In genomic region chr1:62696312-62696982, GRCm38 (mm10) we compare ENCODE assay signal across 11 mouse cellular contexts. TPM values are rescaled to one million over a fixed set of nuclear protein-coding genes. Genes with fewer than 3 reads are reported as not detected.
DNase-seq lines count a peak whose midpoint lies in the region; ATAC-seq and TF ChIP-seq lines count a peak whose summit lies in the region.
"Had no signal": no experiment of that assay in that cellular context is flagged by ENCODE, and none has a peak within 500 bp of the region (broad histone marks: within the 10 kb centered on the region; RNA-seq: fewer than 3 reads in every experiment).

No protein-coding gene starts in this region.

- no peaks in the 10 kb centered on the region for H3K9me3 ChIP-seq in forebrain, embryonic 11.5 days (ENCODE audit: control insufficient read depth, low read length)
- no peaks in the 10 kb centered on the region for H3K9me3 ChIP-seq in forebrain, embryonic 10.5 days
- no peaks in the 10 kb centered on the region for H3K9me3 ChIP-seq in lung, embryonic 14.5 days (ENCODE audit: low read depth, low read length)
- no peaks in the 10 kb centered on the region for H3K9me3 ChIP-seq in midbrain, embryonic 13.5 days
- H3K9me3 ChIP-seq: G1E had no signal

- WGBS in forebrain, embryonic 11.5 days = 58% methylated on average over 6 of the region's 6 CpGs
- 63% methylated on average over 6 of the region's 6 CpGs for WGBS in forebrain, embryonic 10.5 days
- 47% methylated on average over 6 of the region's 6 CpGs for WGBS in lung, embryonic 14.5 days
- 60% methylated on average over 6 of the region's 6 CpGs for WGBS in midbrain, embryonic 13.5 days

- H3K9ac ChIP-seq in forebrain, embryonic 11.5 days (ENCODE audit: low read length) = no peak overlapping the region
- no peak overlapping the region for H3K9ac ChIP-seq in lung, embryonic 14.5 days
- H3K9ac ChIP-seq in midbrain, embryonic 13.5 days (replicated peaks) = no peak overlapping the region

- H3K27me3 ChIP-seq in forebrain, embryonic 11.5 days (ENCODE audit: control insufficient read depth, insufficient read depth, low read length) = peaks cover under 1% of the 10 kb centered on the region; the same call in 1 of the 2 replicates
- H3K27me3 ChIP-seq in forebrain, embryonic 10.5 days (ENCODE audit: poor library complexity, severe bottlenecking) = peaks cover 52% of the 10 kb centered on the region
- H3K27me3 ChIP-seq in lung, embryonic 14.5 days (ENCODE audit: insufficient read depth, low read length) = no peaks in the 10 kb centered on the region
- H3K27me3 ChIP-seq in midbrain, embryonic 13.5 days = peaks cover 12% of the 10 kb centered on the region

- no peak for TF ChIP-seq CTCF in lung, embryonic 14.5 days (IDR thresholded peaks at IDR 0.05; ENCODE audit: low read depth)

- H3K27ac ChIP-seq in forebrain, embryonic 11.5 days (ENCODE audit: low read depth, low read length) = no peak overlapping the region
- H3K27ac ChIP-seq in forebrain, embryonic 10.5 days = no peak overlapping the region
- no peak overlapping the region for H3K27ac ChIP-seq in lung, embryonic 14.5 days (ENCODE audit: low read depth)
- H3K27ac ChIP-seq in midbrain, embryonic 13.5 days = 0 out of 2 replicates have a peak overlapping the region, but pooled peaks have one; percentile 2

- ATAC-seq in forebrain, embryonic 11.5 days (replicated peaks; ENCODE audit: low FRiP score) = 0 out of 2 replicates have a peak, but pooled peaks have one; percentile 27
- ATAC-seq in lung, embryonic 14.5 days (ENCODE audit: insufficient read depth) = peak; percentile 13; the same call in 1 of the 2 replicates
- peak; percentile 45 for ATAC-seq in granulocyte monocyte progenitor cell, adult 5-6 weeks (replicated peaks; ENCODE audit: poor library complexity, severe bottlenecking)
- ATAC-seq in midbrain, embryonic 13.5 days = peak; percentile 59
- no peak for ATAC-seq in megakaryocyte progenitor cell, adult 5-6 weeks (replicated peaks; ENCODE audit: poor library complexity)

- H3K4me1 ChIP-seq in forebrain, embryonic 11.5 days (replicated peaks; ENCODE audit: control insufficient read depth, insufficient read depth, low read length) = no peaks in the 10 kb centered on the region
- peaks cover 29% of the 10 kb centered on the region for H3K4me1 ChIP-seq in forebrain, embryonic 10.5 days
- 0 out of 2 replicates have a peak, but pooled peaks cover 5% of the 10 kb centered on the region for H3K4me1 ChIP-seq in lung, embryonic 14.5 days (ENCODE audit: insufficient read depth)
- H3K4me1 ChIP-seq in midbrain, embryonic 13.5 days (replicated peaks) = peaks cover 28% of the 10 kb centered on the region

- H3K4me2 ChIP-seq in forebrain, embryonic 11.5 days (ENCODE audit: low read depth, low read length, severe bottlenecking) = no peak overlapping the region
- H3K4me2 ChIP-seq in lung, embryonic 14.5 days = peak overlapping the region; percentile 40; the same call in 1 of the 2 replicates
- H3K4me2 ChIP-seq in midbrain, embryonic 13.5 days (replicated peaks) = no peak overlapping the region

- no peaks in the 10 kb centered on the region for H3K36me3 ChIP-seq in forebrain, embryonic 11.5 days (ENCODE audit: control insufficient read depth, insufficient read depth, low read length)
- H3K36me3 ChIP-seq in forebrain, embryonic 10.5 days (replicated peaks) = no peaks in the 10 kb centered on the region
- H3K36me3 ChIP-seq in lung, embryonic 14.5 days (ENCODE audit: insufficient read depth) = no peaks in the 10 kb centered on the region
- no peaks in the 10 kb centered on the region for H3K36me3 ChIP-seq in midbrain, embryonic 13.5 days
- H3K36me3 ChIP-seq: G1E had no signal

- no peak for DNase-seq in forebrain, embryonic 11.5 days (ENCODE audit: low spot score)
- no peak for DNase-seq in forebrain, embryonic 10.5 days (ENCODE audit: extremely low spot score, low spot score)
- DNase-seq in lung, embryonic 14.5 days = no peak
- no peak for DNase-seq in lung, postnatal 10 days
- DNase-seq in adrenal gland, postnatal 14 days = no peak
- DNase-seq: adrenal gland, adult 2 months; cerebellum, adult 11 months had no signal

- no peak overlapping the region for H3K4me3 ChIP-seq in forebrain, embryonic 11.5 days (ENCODE audit: low read depth, low read length)
- H3K4me3 ChIP-seq in forebrain, embryonic 10.5 days = no peak overlapping the region
- no peak overlapping the region for H3K4me3 ChIP-seq in lung, embryonic 14.5 days (ENCODE audit: low read depth, low read length)
- H3K4me3 ChIP-seq in midbrain, embryonic 13.5 days (replicated peaks) = no peak overlapping the region

RNA-seq across cellular contexts. Expression of gene Nrp2, which starts 6.6 kb away (rescaled TPM):
- 20.7 and 21.1 TPM in 2 replicates for polyA plus RNA-seq in forebrain, embryonic 11.5 days (2014; fragmentation: Nextera tagmentation; extraction: Ambion mirVana)
- 9.6 and 10.5 TPM in 2 replicates for polyA plus RNA-seq in forebrain, embryonic 10.5 days (2016; fragmentation: Nextera tagmentation; extraction: Ambion mirVana)
- polyA plus RNA-seq in lung, embryonic 14.5 days (2014; fragmentation: Nextera tagmentation; extraction: Ambion mirVana) = 9.9 and 10.8 TPM in 2 replicates
- 2.1 and 2.5 TPM in 2 replicates for total RNA-seq in granulocyte monocyte progenitor cell, adult 5-6 weeks (2014; fragmentation: Nextera tagmentation)
- 2.4 and 3.1 TPM in 2 replicates for total RNA-seq in granulocyte monocyte progenitor cell, adult 5-6 weeks (2017)
- polyA plus RNA-seq in midbrain, embryonic 13.5 days (2015; fragmentation: Nextera tagmentation; extraction: Ambion mirVana) = 15.9 and 18.7 TPM in 2 replicates
- 43.7 and 46.6 TPM in 2 replicates for total RNA-seq in adrenal gland, postnatal 14 days (2021)
- total RNA-seq in megakaryocyte progenitor cell, adult 5-6 weeks (2015) = 1.5 and 2.3 TPM in 2 replicates
- total RNA-seq in megakaryocyte progenitor cell, adult 5-6 weeks (2017) = 2.0 and 2.9 TPM in 2 replicates
